ENCODE assay signal across 8 mouse cellular contexts in the genomic region with DNA sequence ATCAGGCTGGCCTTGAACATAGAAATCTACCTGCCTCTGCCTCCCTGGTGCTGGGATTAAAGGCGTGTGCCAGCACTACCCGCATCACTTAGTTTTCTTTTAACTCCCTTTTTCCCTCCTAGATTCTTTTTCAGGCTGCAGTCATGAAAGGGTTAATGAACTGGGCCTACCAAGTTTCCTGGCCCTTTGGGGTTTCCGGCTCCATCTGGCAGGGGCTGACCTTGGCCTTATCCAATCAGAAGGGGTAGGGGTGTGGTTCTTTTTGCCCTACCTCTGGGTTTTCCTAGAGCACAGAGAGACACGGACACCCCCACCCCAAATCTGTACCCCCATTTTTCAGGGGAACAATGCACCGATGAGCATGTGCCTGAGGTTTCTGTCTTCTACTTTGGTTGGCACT. TPM values are rescaled to one million over a fixed set of nuclear protein-coding genes. Genes with fewer than 3 reads are reported as not detected.
DNase-seq lines count a peak whose midpoint lies in the region; ATAC-seq and TF ChIP-seq lines count a peak whose summit lies in the region.

No protein-coding gene starts in this region.

- H3K27ac ChIP-seq in MEL (ENCODE audit: control insufficient read depth, low read depth, low read length): peak overlapping the region; percentile 92
- H3K27ac ChIP-seq in embryonic facial prominence, embryonic 13.5 days: peak overlapping the region; percentile 64
- peak overlapping the region; percentile 55 for H3K27ac ChIP-seq in heart, embryonic 13.5 days (replicated peaks)
- H3K27ac ChIP-seq in kidney, embryonic 16.5 days (ENCODE audit: low read length): peak overlapping the region; percentile 13; the same call in 1 of the 2 replicates
- 0 out of 2 replicates have a peak overlapping the region, but pooled peaks have one; percentile 35 for H3K27ac ChIP-seq in stomach, embryonic 15.5 days

- H3K9me3 ChIP-seq in MEL (replicated peaks; ENCODE audit: insufficient read depth, low read length): no peaks in the 10 kb centered on the region
- no peaks in the 10 kb centered on the region for H3K9me3 ChIP-seq in embryonic facial prominence, embryonic 13.5 days
- H3K9me3 ChIP-seq in heart, embryonic 13.5 days: no peaks in the 10 kb centered on the region
- H3K9me3 ChIP-seq in kidney, embryonic 16.5 days (ENCODE audit: low read length): no peaks in the 10 kb centered on the region
- H3K9me3 ChIP-seq in stomach, embryonic 15.5 days: no peaks in the 10 kb centered on the region

- peak in 1 of 2 experiments; percentile 27; a peak in 2 of 4 replicates for TF ChIP-seq EP300 in MEL (IDR thresholded peaks at IDR 0.05; ENCODE audit: low read depth in 1 of 2, low read length in 2 of 2)

- no peaks in the 10 kb centered on the region for H3K27me3 ChIP-seq in MEL (ENCODE audit: control insufficient read depth in 1 of 2, insufficient read depth in 2 of 2, low read length in 2 of 2)
- H3K27me3 ChIP-seq in embryonic facial prominence, embryonic 13.5 days: no peaks in the 10 kb centered on the region
- no peaks in the 10 kb centered on the region for H3K27me3 ChIP-seq in heart, embryonic 13.5 days (replicated peaks)
- H3K27me3 ChIP-seq in kidney, embryonic 16.5 days (ENCODE audit: insufficient read depth, low read length): no peaks in the 10 kb centered on the region
- no peaks in the 10 kb centered on the region for H3K27me3 ChIP-seq in stomach, embryonic 15.5 days (replicated peaks)

- TF ChIP-seq RAD21 in MEL (IDR thresholded peaks at IDR 0.05; ENCODE audit: low read depth, low read length): no peak

- H3K4me2 ChIP-seq in embryonic facial prominence, embryonic 13.5 days: peak overlapping the region; percentile 59
- H3K4me2 ChIP-seq in heart, embryonic 13.5 days: peak overlapping the region; percentile 82
- H3K4me2 ChIP-seq in kidney, embryonic 16.5 days (replicated peaks; ENCODE audit: low read depth, low read length): peak overlapping the region; percentile 69
- H3K4me2 ChIP-seq in stomach, embryonic 15.5 days: peak overlapping the region; percentile 67

- H3K9ac ChIP-seq in MEL (ENCODE audit: control insufficient read depth, low read depth, low read length, poor library complexity, severe bottlenecking): peak overlapping the region; percentile 12
- peak overlapping the region; percentile 61; the same call in 1 of the 2 replicates for H3K9ac ChIP-seq in embryonic facial prominence, embryonic 13.5 days
- H3K9ac ChIP-seq in heart, embryonic 13.5 days: peak overlapping the region; percentile 98
- H3K9ac ChIP-seq in kidney, embryonic 16.5 days (replicated peaks; ENCODE audit: low read length): peak overlapping the region; percentile 22; the same call in 1 of the 2 replicates
- H3K9ac ChIP-seq in stomach, embryonic 15.5 days: no peak overlapping the region

- ATAC-seq in embryonic facial prominence, embryonic 13.5 days (ENCODE audit: insufficient number of reproducible peaks, insufficient read depth, low FRiP score, low TSS enrichment, low read depth): no peak
- ATAC-seq in heart, embryonic 13.5 days (ENCODE audit: extremely low read depth, insufficient number of reproducible peaks, low FRiP score, low TSS enrichment): no peak
- no peak for ATAC-seq in kidney, embryonic 16.5 days (ENCODE audit: low FRiP score, low TSS enrichment)
- no peak for ATAC-seq in stomach, embryonic 15.5 days (ENCODE audit: insufficient read depth, low FRiP score, low read depth)

- no peak overlapping the region for H3K4me3 ChIP-seq in MEL (ENCODE audit: control insufficient read depth in 1 of 2, insufficient read depth in 1 of 2, low read depth in 2 of 2, low read length in 2 of 2)
- peak overlapping the region; percentile 29 for H3K4me3 ChIP-seq in embryonic facial prominence, embryonic 13.5 days
- H3K4me3 ChIP-seq in heart, embryonic 13.5 days: peak overlapping the region; percentile 92
- peak overlapping the region; percentile 98 for H3K4me3 ChIP-seq in kidney, embryonic 16.5 days (ENCODE audit: low read length)
- peak overlapping the region; percentile 26 for H3K4me3 ChIP-seq in stomach, embryonic 15.5 days (replicated peaks)

- WGBS in embryonic facial prominence, embryonic 13.5 days: 29% methylated on average over 5 of the region's 5 CpGs
- WGBS in heart, embryonic 13.5 days: 29% methylated on average over 5 of the region's 5 CpGs
- 17% methylated on average over 5 of the region's 5 CpGs for WGBS in kidney, embryonic 16.5 days
- 13% methylated on average over 5 of the region's 5 CpGs for WGBS in stomach, embryonic 15.5 days

- peaks cover 11 to 40% of the 10 kb centered on the region in 2 experiments for H3K4me1 ChIP-seq in MEL (ENCODE audit: control insufficient read depth in 1 of 2, insufficient read depth in 2 of 2, low read length in 2 of 2)
- H3K4me1 ChIP-seq in embryonic facial prominence, embryonic 13.5 days: peaks cover 43% of the 10 kb centered on the region
- H3K4me1 ChIP-seq in heart, embryonic 13.5 days: peaks cover 39% of the 10 kb centered on the region
- H3K4me1 ChIP-seq in kidney, embryonic 16.5 days (ENCODE audit: insufficient read depth, low read length): peaks cover 34% of the 10 kb centered on the region
- peaks cover 30% of the 10 kb centered on the region for H3K4me1 ChIP-seq in stomach, embryonic 15.5 days

- DNase-seq in 3T3-L1 (ENCODE audit: low read depth, low spot score) (peak; percentile 81), MEL (ENCODE audit: low read depth, low spot score) (peak; percentile 83)
- DNase-seq in lung, postnatal 4 days: peak; percentile 88 to 89
- no peak for DNase-seq in layer of hippocampus, adult 9-10 months (ENCODE audit: low spot score)

- no peak for TF ChIP-seq CTCF in MEL (IDR thresholded peaks at IDR 0.05 in 2 of 3, conservative IDR thresholded peaks at IDR 0.05 in 1 of 3; ENCODE audit: control insufficient read depth in 1 of 3, insufficient read depth in 1 of 3, low read depth in 2 of 3, low read length in 3 of 3, poor library complexity in 1 of 3, severe bottlenecking in 1 of 3)

- peaks cover 38% of the 10 kb centered on the region for H3K79me2 ChIP-seq in MEL (ENCODE audit: control insufficient read depth, insufficient read depth, low read length, poor library complexity)

- TF ChIP-seq POLR2A in MEL (IDR thresholded peaks at IDR 0.05; ENCODE audit: control insufficient read depth in 1 of 2, insufficient read depth in 1 of 2, low read depth in 1 of 2, low read length in 2 of 2, poor library complexity in 1 of 2): no peak; a peak in 1 of 4 replicates

- H3K36me3 ChIP-seq in MEL (ENCODE audit: control insufficient read depth in 1 of 2, insufficient read depth in 2 of 2, low read length in 2 of 2): peaks cover 16 to 52% of the 10 kb centered on the region in 2 experiments
- peaks cover 61% of the 10 kb centered on the region for H3K36me3 ChIP-seq in embryonic facial prominence, embryonic 13.5 days
- H3K36me3 ChIP-seq in heart, embryonic 13.5 days: peaks cover 59% of the 10 kb centered on the region
- peaks cover 49% of the 10 kb centered on the region for H3K36me3 ChIP-seq in kidney, embryonic 16.5 days (ENCODE audit: insufficient read depth, low read length)
- H3K36me3 ChIP-seq in stomach, embryonic 15.5 days: peaks cover 44% of the 10 kb centered on the region

RNA-seq across cellular contexts. Expression of gene Mta2, which starts 3.1 kb away (rescaled TPM):
- total RNA-seq in MEL (2012; rRNA removed): 150 and 171 TPM in 2 replicates
- polyA plus RNA-seq in MEL (2012; ENCODE audit: insufficient read depth in 1 of 2, insufficient read length in 2 of 2, low read depth in 1 of 2, low replicate concordance in 2 of 2, missing spikeins in 1 of 2): 100 to 1,000 TPM; 116 to 167 TPM
- polyA plus RNA-seq in embryonic facial prominence, embryonic 13.5 days (2015; fragmentation: Nextera tagmentation; extraction: Ambion mirVana): 187 and 189 TPM in 2 replicates
- polyA plus RNA-seq in heart, embryonic 13.5 days (2015; fragmentation: Nextera tagmentation; extraction: Ambion mirVana): 83.6 and 88.0 TPM in 2 replicates
- 179 and 180 TPM in 2 replicates for polyA plus RNA-seq in kidney, embryonic 16.5 days (2015; fragmentation: Nextera tagmentation; extraction: Ambion mirVana)
- 132 and 142 TPM in 2 replicates for polyA plus RNA-seq in stomach, embryonic 15.5 days (2015; fragmentation: Nextera tagmentation; extraction: Ambion mirVana)

RNA-seq across cellular contexts. Expression of gene Tut1, which starts 8.9 kb away (rescaled TPM):
- total RNA-seq in MEL (2012; rRNA removed): 54.6 and 54.9 TPM in 2 replicates
- 10 to 100 TPM in 1 of 2 experiments, not detected in 1; 68.2 TPM for polyA plus RNA-seq in MEL (2012; ENCODE audit: insufficient read depth in 1 of 2, insufficient read length in 2 of 2, low read depth in 1 of 2, low replicate concordance in 2 of 2, missing spikeins in 1 of 2)
- polyA plus RNA-seq in embryonic facial prominence, embryonic 13.5 days (2015; fragmentation: Nextera tagmentation; extraction: Ambion mirVana): 33.6 and 34.5 TPM in 2 replicates
- 16.3 and 17.1 TPM in 2 replicates for polyA plus RNA-seq in heart, embryonic 13.5 days (2015; fragmentation: Nextera tagmentation; extraction: Ambion mirVana)
- polyA plus RNA-seq in kidney, embryonic 16.5 days (2015; fragmentation: Nextera tagmentation; extraction: Ambion mirVana): 36.0 and 38.3 TPM in 2 replicates
- 29.1 and 31.8 TPM in 2 replicates for polyA plus RNA-seq in stomach, embryonic 15.5 days (2015; fragmentation: Nextera tagmentation; extraction: Ambion mirVana)

RNA-seq across cellular contexts. Expression of gene Eml3, which starts 15.4 kb away (rescaled TPM):
- 13.0 and 16.6 TPM in 2 replicates for total RNA-seq in MEL (2012; rRNA removed)
- polyA plus RNA-seq in MEL (2012; ENCODE audit: insufficient read depth in 1 of 2, insufficient read length in 2 of 2, low read depth in 1 of 2, low replicate concordance in 2 of 2, missing spikeins in 1 of 2): 10 to 100 TPM in 1 of 2 experiments, not detected in 1; 23.4 TPM
- 32.3 and 32.8 TPM in 2 replicates for polyA plus RNA-seq in embryonic facial prominence, embryonic 13.5 days (2015; fragmentation: Nextera tagmentation; extraction: Ambion mirVana)
- 14.4 and 14.9 TPM in 2 replicates for polyA plus RNA-seq in heart, embryonic 13.5 days (2015; fragmentation: Nextera tagmentation; extraction: Ambion mirVana)
- 33.2 and 34.1 TPM in 2 replicates for polyA plus RNA-seq in kidney, embryonic 16.5 days (2015; fragmentation: Nextera tagmentation; extraction: Ambion mirVana)
- 31.7 and 32.6 TPM in 2 replicates for polyA plus RNA-seq in stomach, embryonic 15.5 days (2015; fragmentation: Nextera tagmentation; extraction: Ambion mirVana)

RNA-seq across cellular contexts. Expression of gene Rom1, which starts 15.6 kb away (rescaled TPM):
- 1.6 and 4.1 TPM in 2 replicates for total RNA-seq in MEL (2012; rRNA removed)
- 1 to 10 TPM in 1 of 2 experiments, not detected in 1; 3.1 TPM for polyA plus RNA-seq in MEL (2012; ENCODE audit: insufficient read depth in 1 of 2, insufficient read length in 2 of 2, low read depth in 1 of 2, low replicate concordance in 2 of 2, missing spikeins in 1 of 2)
- polyA plus RNA-seq in embryonic facial prominence, embryonic 13.5 days (2015; fragmentation: Nextera tagmentation; extraction: Ambion mirVana): 2.7 and 3.3 TPM in 2 replicates
- polyA plus RNA-seq in heart, embryonic 13.5 days (2015; fragmentation: Nextera tagmentation; extraction: Ambion mirVana): 2.4 and 2.7 TPM in 2 replicates
- polyA plus RNA-seq in kidney, embryonic 16.5 days (2015; fragmentation: Nextera tagmentation; extraction: Ambion mirVana): 4.3 and 4.5 TPM in 2 replicates
- polyA plus RNA-seq in stomach, embryonic 15.5 days (2015; fragmentation: Nextera tagmentation; extraction: Ambion mirVana): 3.3 and 3.4 TPM in 2 replicates

RNA-seq across cellular contexts. Expression of gene Eef1g, which starts 22.1 kb away (rescaled TPM):
- 1,362 and 1,397 TPM in 2 replicates for total RNA-seq in MEL (2012; rRNA removed)
- polyA plus RNA-seq in MEL (2012; ENCODE audit: insufficient read depth in 1 of 2, insufficient read length in 2 of 2, low read depth in 1 of 2, low replicate concordance in 2 of 2, missing spikeins in 1 of 2): 1,000 to 10,000 TPM; 1,691 to 1,817 TPM
- 481 and 529 TPM in 2 replicates for polyA plus RNA-seq in embryonic facial prominence, embryonic 13.5 days (2015; fragmentation: Nextera tagmentation; extraction: Ambion mirVana)
- 251 and 281 TPM in 2 replicates for polyA plus RNA-seq in heart, embryonic 13.5 days (2015; fragmentation: Nextera tagmentation; extraction: Ambion mirVana)
- 436 and 455 TPM in 2 replicates for polyA plus RNA-seq in kidney, embryonic 16.5 days (2015; fragmentation: Nextera tagmentation; extraction: Ambion mirVana)
- polyA plus RNA-seq in stomach, embryonic 15.5 days (2015; fragmentation: Nextera tagmentation; extraction: Ambion mirVana): 383 and 461 TPM in 2 replicates

Comparison
In these comparisons a context has a peak if more than half of its experiments do, and no peak if none do; other contexts are left out.
1. H3K27ac ChIP-seq: peak in every context shown above with its lines; median percentile 92 in MEL; 64 in embryonic facial prominence, embryonic 13.5 days; 55 in heart, embryonic 13.5 days; 35 in stomach, embryonic 15.5 days; 13 in kidney, embryonic 16.5 days.
2. H3K4me3 ChIP-seq: peak in embryonic facial prominence, embryonic 13.5 days (single experiment), heart, embryonic 13.5 days (single experiment), kidney, embryonic 16.5 days (single experiment) and stomach, embryonic 15.5 days (single experiment); none in MEL (0 of 2).
3. Peak in every context shown above with its lines, with median percentiles within 50 percentile points of each other: H3K4me2 ChIP-seq.